Mouse (Mus musculus) mature B cell (primary cell): ENCODE data around the gene Ngdn.
"Not testable (repeated sequence)": the region's sequence is repeated elsewhere in the genome, so short reads cannot be mapped to it uniquely, and the experiment has no call there.

Experiments
- in situ Hi-C: fragments of 300-500 bp; cut with MboI; formaldehyde crosslinking; loops from 2 replicates; pipeline ENCODE4 v1.14.3; 2019

Gene Ngdn

GRCm38 (mm10) chr14:54999868-55000267, 15.4 kb upstream of the Ngdn start:
- in situ Hi-C loops = not testable (repeated sequence)

- in situ Hi-C loops = no loop called here
Measured at GRCm38 (mm10) chr14:55000814-55001213, 14.4 kb upstream of the Ngdn start.

GRCm38 (mm10) chr14:55001446-55001845, 13.8 kb upstream of the Ngdn start:
- in situ Hi-C loops = no loop called here

- in situ Hi-C loops = no loop called here
Measured at GRCm38 (mm10) chr14:55001938-55002686, 13.1 kb upstream of the Ngdn start.

GRCm38 (mm10) chr14:55002687-55003120, 12.6 kb upstream of the Ngdn start:
- in situ Hi-C loops = no loop called here

- in situ Hi-C loops = no loop called here
Measured at GRCm38 (mm10) chr14:55003878-55004855, 11.1 kb upstream of the Ngdn start.

GRCm38 (mm10) chr14:55005506-55005905, 9.7 kb upstream of the Ngdn start:
- in situ Hi-C loops = no loop called here

- in situ Hi-C loops = no loop called here
Measured at GRCm38 (mm10) chr14:55005967-55006366, 9.3 kb upstream of the Ngdn start.

- in situ Hi-C loops = no loop called here
Measured at GRCm38 (mm10) chr14:55006541-55006940, 8.7 kb upstream of the Ngdn start.

GRCm38 (mm10) chr14:55007120-55007908, 7.9 kb upstream of the Ngdn start:
- in situ Hi-C loops = no loop called here

- in situ Hi-C loops = no loop called here
Measured at GRCm38 (mm10) chr14:55008417-55008816, 6.8 kb upstream of the Ngdn start.

GRCm38 (mm10) chr14:55011116-55011515, 4.1 kb upstream of the Ngdn start:
- in situ Hi-C loops = loop anchor here (10.0 kb wide), 1 partner anchor 106 kb away; no protein-coding TSS in a partner anchor

GRCm38 (mm10) chr14:55014591-55014990, 663 bp upstream of the Ngdn start:
- in situ Hi-C loops = loop anchor here (10.0 kb wide), 1 partner anchor 110 kb away; no protein-coding TSS in a partner anchor

- in situ Hi-C loops = loop anchor here (10.0 kb wide), 1 partner anchor 111 kb away; no protein-coding TSS in a partner anchor
Measured at GRCm38 (mm10) chr14:55015767-55016111, 485 bp downstream of the Ngdn start.

- in situ Hi-C loops = loop anchor here (10.0 kb wide), 1 partner anchor 112 kb away; no protein-coding TSS in a partner anchor
Measured at GRCm38 (mm10) chr14:55016876-55017275, 1.6 kb downstream of the Ngdn start.

- in situ Hi-C loops = no loop called here
Measured at GRCm38 (mm10) chr14:55020394-55020793, 5.1 kb downstream of the Ngdn start.

GRCm38 (mm10) chr14:55023011-55023410, 7.8 kb downstream of the Ngdn start:
- in situ Hi-C loops = no loop called here

GRCm38 (mm10) chr14:55024236-55024635, 9.0 kb downstream of the Ngdn start:
- in situ Hi-C loops = no loop called here

- in situ Hi-C loops = loop anchor here (5.0 kb wide), 1 partner anchor 57 kb away; no protein-coding TSS in a partner anchor
Measured at GRCm38 (mm10) chr14:55025527-55025926, 10.3 kb downstream of the Ngdn start.

- in situ Hi-C loops = loop anchor here (5.0 kb wide), 1 partner anchor 55 kb away; no protein-coding TSS in a partner anchor
Measured at GRCm38 (mm10) chr14:55027251-55027650, 12.0 kb downstream of the Ngdn start.

- in situ Hi-C loops = loop anchor here (5.0 kb wide), 1 partner anchor 55 kb away; no protein-coding TSS in a partner anchor
Measured at GRCm38 (mm10) chr14:55027653-55028052, 12.4 kb downstream of the Ngdn start.
